Mouse (Mus musculus): ENCODE measurements around the gene Ift20. TPM values are rescaled to one million over a fixed set of nuclear protein-coding genes. Genes with fewer than 3 reads are reported as not detected.

Gene Ift20
- polyA plus RNA-seq, 1 experiment from 2014 or later = 117 TPM

DNA sequence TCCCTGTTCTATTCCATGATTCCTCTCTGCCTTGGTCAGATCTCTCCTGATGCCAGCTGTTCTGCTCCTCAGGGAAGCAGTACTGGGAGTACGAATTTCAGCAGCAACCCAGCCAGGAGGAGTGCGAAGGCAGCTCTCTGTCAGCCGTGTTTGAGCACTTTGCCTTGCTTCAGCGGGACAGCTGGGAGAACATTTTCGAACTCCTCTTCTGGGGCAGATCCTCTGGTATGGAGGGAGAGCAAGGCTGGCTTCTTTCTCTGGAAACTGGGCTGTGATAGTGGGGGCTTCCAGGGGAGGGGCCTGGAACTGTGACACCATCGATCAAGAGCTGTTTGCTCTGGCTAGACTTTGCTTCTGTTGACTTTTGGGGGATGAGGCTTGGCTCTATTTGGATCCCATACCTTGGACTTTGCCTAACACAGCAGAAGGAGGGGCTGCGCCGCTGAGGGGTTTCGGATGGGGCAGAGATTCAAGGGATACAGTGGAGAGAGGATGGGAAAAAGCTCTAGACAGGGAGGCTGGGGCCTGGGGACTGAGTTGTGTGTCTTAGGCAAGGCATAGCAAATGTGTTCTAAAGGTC, 35.4 kb upstream of the Ift20 start:
- Histone ChIP-seq H3K27me3 (replicated peaks; ENCODE audit: control insufficient read depth, insufficient read depth, low read length) (0 out of 2 replicates have a peak, but pooled peaks cover 2% of the 10 kb centered on the region), H3K4me1 (replicated peaks; ENCODE audit: control insufficient read depth, insufficient read depth, low read length) (peaks cover 18% of the 10 kb centered on the region), H3K27ac (ENCODE audit: low read length) (no peak overlapping the region), H3K36me3 (ENCODE audit: control insufficient read depth, insufficient read depth) (no peaks in the 10 kb centered on the region), H3K9ac (replicated peaks; ENCODE audit: low read depth, low read length) (no peak overlapping the region), H3K4me2 (ENCODE audit: low read length) (no peak overlapping the region), H3K9me3 (ENCODE audit: control insufficient read depth, low read length) (no peaks in the 10 kb centered on the region), H3K4me3 (replicated peaks; ENCODE audit: low read length) (no peak overlapping the region)
- no peak for ATAC-seq
- 80% methylated on average over 9 of the region's 9 CpGs for WGBS

DNA sequence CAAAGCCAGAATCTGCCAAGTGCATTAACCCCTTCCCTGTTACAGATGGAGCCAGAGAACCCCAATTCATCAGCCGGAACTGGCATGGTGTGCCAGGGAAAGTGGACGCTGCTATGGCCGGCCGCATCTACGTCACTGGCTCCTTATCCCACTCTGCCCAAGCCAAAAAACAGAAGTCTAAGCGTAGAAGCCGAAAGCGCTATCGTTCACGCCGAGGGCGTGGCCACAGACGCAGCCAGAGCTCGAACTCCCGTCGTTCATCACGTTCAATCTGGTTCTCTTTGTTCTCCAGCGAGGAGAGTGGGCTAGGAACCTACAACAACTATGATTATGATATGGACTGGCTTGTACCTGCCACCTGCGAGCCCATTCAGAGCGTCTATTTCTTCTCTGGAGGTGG, 34.6 kb upstream of the Ift20 start:
- Histone ChIP-seq H3K27me3 (replicated peaks; ENCODE audit: control insufficient read depth, insufficient read depth, low read length) (0 out of 2 replicates have a peak, but pooled peaks cover 2% of the 10 kb centered on the region), H3K4me3 (replicated peaks; ENCODE audit: low read length) (no peak overlapping the region), H3K9me3 (ENCODE audit: control insufficient read depth, low read length) (no peaks in the 10 kb centered on the region), H3K36me3 (ENCODE audit: control insufficient read depth, insufficient read depth) (0 out of 2 replicates have a peak, but pooled peaks cover under 1% of the 10 kb centered on the region), H3K4me2 (ENCODE audit: low read length) (no peak overlapping the region), H3K27ac (ENCODE audit: low read length) (no peak overlapping the region), H3K9ac (replicated peaks; ENCODE audit: low read depth, low read length) (no peak overlapping the region), H3K4me1 (replicated peaks; ENCODE audit: control insufficient read depth, insufficient read depth, low read length) (peaks cover 10% of the 10 kb centered on the region)
- ATAC-seq = no peak
- 81% methylated on average over 20 of the region's 20 CpGs for WGBS

DNA sequence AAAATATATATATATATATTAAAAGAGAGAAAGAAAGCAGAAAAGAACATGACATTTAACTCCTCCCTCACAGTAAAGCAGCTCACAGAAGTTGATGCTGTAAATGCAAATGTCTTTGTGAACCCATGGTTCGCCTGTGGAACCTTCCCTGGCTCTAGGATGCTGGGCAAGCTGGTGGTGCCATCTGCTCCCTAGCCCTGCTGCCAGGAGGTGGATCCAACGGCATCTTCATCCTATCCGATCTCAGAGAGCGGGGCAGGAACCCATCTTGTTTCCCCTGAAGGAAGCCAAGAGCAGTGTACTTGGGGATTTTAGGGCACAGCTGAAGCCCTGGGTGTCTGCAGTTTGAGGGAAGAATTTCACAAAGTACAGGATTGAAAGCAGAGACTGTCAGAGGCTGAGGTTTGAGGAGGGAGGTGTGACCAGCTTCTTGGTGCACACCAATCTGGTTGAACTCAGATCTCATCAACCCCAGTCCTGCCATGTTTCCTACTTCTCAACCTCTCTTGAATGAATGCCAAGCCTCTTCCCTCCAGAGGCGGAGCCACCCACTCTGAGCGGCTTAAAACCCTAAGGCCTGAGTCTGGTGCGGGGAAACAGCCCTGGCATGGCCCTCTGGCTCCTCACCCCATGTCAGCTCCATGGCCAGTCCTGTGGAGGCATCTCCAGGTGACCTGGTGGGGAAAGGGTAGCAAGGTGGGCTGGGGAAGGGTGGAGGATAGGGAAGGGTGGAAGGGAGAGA, 33.1 kb upstream of the Ift20 start, which contains the start of gene Sebox:
Sebox (plus strand) TSS at position 539 of the 742 bp plus-strand sequence.
- Histone ChIP-seq H3K4me2 (ENCODE audit: low read length) (no peak within 1 kb of the TSS), H3K4me3 (replicated peaks; ENCODE audit: low read length) (no peak within 1 kb of the TSS), H3K9ac (replicated peaks; ENCODE audit: low read depth, low read length) (no peak within 1 kb of the TSS), H3K4me1 (replicated peaks; ENCODE audit: control insufficient read depth, insufficient read depth, low read length) (peaks cover 7% of the 10 kb centered on the region), H3K27me3 (replicated peaks; ENCODE audit: control insufficient read depth, insufficient read depth, low read length) (0 out of 2 replicates have a peak, but pooled peaks cover 2% of the 10 kb centered on the region), H3K9me3 (ENCODE audit: control insufficient read depth, low read length) (no peaks in the 10 kb centered on the region), H3K27ac (ENCODE audit: low read length) (no peak within 1 kb of the TSS; the same call in 1 of the 2 replicates), H3K36me3 (ENCODE audit: control insufficient read depth, insufficient read depth) (peaks cover 9% of the 10 kb centered on the region)
- WGBS = 48% methylated on average over 7 of the region's 7 CpGs
- 0 out of 2 replicates have a peak, but pooled peaks have one; percentile 24 for ATAC-seq

DNA sequence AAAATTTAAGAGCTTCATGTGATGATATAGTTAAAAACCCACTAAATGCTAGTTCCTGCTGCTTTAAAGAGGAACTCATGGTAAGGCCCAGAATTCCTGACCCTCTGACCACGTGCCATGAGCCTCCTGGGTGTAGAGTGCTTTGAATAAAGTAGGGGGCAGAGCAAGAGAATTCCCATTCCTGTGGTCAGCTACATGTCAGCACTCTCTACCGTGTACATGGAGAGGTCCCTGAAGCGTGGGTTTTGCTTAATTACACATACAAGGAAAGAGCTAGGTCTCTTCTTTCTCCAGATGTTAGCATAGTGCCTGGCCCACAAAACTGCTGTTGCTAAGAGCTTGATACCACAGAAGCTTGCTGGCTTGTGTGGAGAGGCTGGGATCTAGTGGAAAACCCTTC, 30.7 kb upstream of the Ift20 start:
- Histone ChIP-seq H3K4me2 (ENCODE audit: low read length) (no peak overlapping the region), H3K9me3 (ENCODE audit: control insufficient read depth, low read length) (no peaks in the 10 kb centered on the region), H3K9ac (replicated peaks; ENCODE audit: low read depth, low read length) (no peak overlapping the region), H3K4me3 (replicated peaks; ENCODE audit: low read length) (no peak overlapping the region), H3K4me1 (replicated peaks; ENCODE audit: control insufficient read depth, insufficient read depth, low read length) (peaks cover 4% of the 10 kb centered on the region; the same call in 1 of the 2 replicates), H3K27ac (ENCODE audit: low read length) (no peak overlapping the region), H3K36me3 (ENCODE audit: control insufficient read depth, insufficient read depth) (peaks cover 11% of the 10 kb centered on the region), H3K27me3 (replicated peaks; ENCODE audit: control insufficient read depth, insufficient read depth, low read length) (no peaks in the 10 kb centered on the region)
- ATAC-seq = no peak
- WGBS = 81% methylated on average over 3 of the region's 3 CpGs

DNA sequence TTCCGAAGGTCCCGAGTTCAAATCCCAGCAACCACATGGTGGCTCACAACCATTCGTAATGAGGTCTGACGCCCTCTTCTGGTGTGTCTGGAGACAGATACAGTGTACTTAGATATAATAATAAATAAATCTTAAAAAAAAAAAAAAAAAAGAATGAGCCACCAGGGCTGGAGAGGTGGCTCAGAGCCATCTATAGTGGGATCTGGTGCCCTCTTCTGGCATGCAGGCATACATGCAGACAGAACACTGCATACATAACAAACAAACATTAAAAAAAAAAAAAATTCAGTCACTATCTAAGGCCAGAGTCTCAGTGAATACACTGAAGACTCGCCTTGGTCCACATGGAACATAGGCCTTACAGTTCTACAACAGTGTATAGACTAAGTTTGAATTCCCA, 27.0 kb upstream of the Ift20 start:
- peaks cover 17% of the 10 kb centered on the region for H3K4me1 ChIP-seq (replicated peaks; ENCODE audit: control insufficient read depth, insufficient read depth, low read length)
- peaks cover 11% of the 10 kb centered on the region for H3K36me3 ChIP-seq (ENCODE audit: control insufficient read depth, insufficient read depth)
- no peak overlapping the region for H3K27ac ChIP-seq (ENCODE audit: low read length)
- no peak overlapping the region for H3K4me2 ChIP-seq (ENCODE audit: low read length)
- no peak for ATAC-seq
- WGBS = 84% methylated on average over 5 of the region's 5 CpGs
- no peak overlapping the region for H3K9ac ChIP-seq (replicated peaks; ENCODE audit: low read depth, low read length)
- no peaks in the 10 kb centered on the region for H3K9me3 ChIP-seq (ENCODE audit: control insufficient read depth, low read length)
- no peak overlapping the region for H3K4me3 ChIP-seq (replicated peaks; ENCODE audit: low read length)
- no peaks in the 10 kb centered on the region for H3K27me3 ChIP-seq (replicated peaks; ENCODE audit: control insufficient read depth, insufficient read depth, low read length)

- under 1% methylated on average over 62 of the region's 67 CpGs for WGBS
- Histone ChIP-seq H3K27me3 (replicated peaks; ENCODE audit: control insufficient read depth, insufficient read depth, low read length) (no peaks in the 10 kb centered on the region), H3K4me1 (replicated peaks; ENCODE audit: control insufficient read depth, insufficient read depth, low read length) (peaks cover 17% of the 10 kb centered on the region), H3K9ac (replicated peaks; ENCODE audit: low read depth, low read length) (peak within 1 kb of the TSS; percentile 85), H3K36me3 (ENCODE audit: control insufficient read depth, insufficient read depth) (peaks cover 24% of the 10 kb centered on the region), H3K4me3 (replicated peaks; ENCODE audit: low read length) (peak within 1 kb of the TSS; percentile 74), H3K9me3 (ENCODE audit: control insufficient read depth, low read length) (no peaks in the 10 kb centered on the region), H3K27ac (ENCODE audit: low read length) (peak within 1 kb of the TSS; percentile 62), H3K4me2 (ENCODE audit: low read length) (peak within 1 kb of the TSS; percentile 90)
- ATAC-seq = peak; percentile 98
Observed at GRCm38 (mm10) chr11:78512025-78512957, 23.9 kb upstream of the Ift20 start, which contains the start of the genes Tmem199 and Poldip2. TSS of gene Tmem199 (minus strand) at chr11:78512172. TSS of gene Poldip2 (plus strand) at chr11:78512193.

- no peak for ATAC-seq
- Histone ChIP-seq H3K27ac (ENCODE audit: low read length) (no peak overlapping the region), H3K9me3 (ENCODE audit: control insufficient read depth, low read length) (no peaks in the 10 kb centered on the region), H3K4me1 (replicated peaks; ENCODE audit: control insufficient read depth, insufficient read depth, low read length) (peaks cover 17% of the 10 kb centered on the region), H3K27me3 (replicated peaks; ENCODE audit: control insufficient read depth, insufficient read depth, low read length) (no peaks in the 10 kb centered on the region), H3K36me3 (ENCODE audit: control insufficient read depth, insufficient read depth) (peaks cover 27% of the 10 kb centered on the region), H3K4me3 (replicated peaks; ENCODE audit: low read length) (peak overlapping the region; percentile 74), H3K4me2 (ENCODE audit: low read length) (peak overlapping the region; percentile 90), H3K9ac (replicated peaks; ENCODE audit: low read depth, low read length) (peak overlapping the region; percentile 85; the same call in 1 of the 2 replicates)
- WGBS = 78% methylated on average over 3 of the region's 3 CpGs
Observed at GRCm38 (mm10) chr11:78513106-78513790, 22.9 kb upstream of the Ift20 start.

- Histone ChIP-seq H3K27ac (ENCODE audit: low read length) (no peak overlapping the region), H3K9me3 (ENCODE audit: control insufficient read depth, low read length) (no peaks in the 10 kb centered on the region), H3K9ac (replicated peaks; ENCODE audit: low read depth, low read length) (no peak overlapping the region), H3K36me3 (ENCODE audit: control insufficient read depth, insufficient read depth) (peaks cover 36% of the 10 kb centered on the region), H3K27me3 (replicated peaks; ENCODE audit: control insufficient read depth, insufficient read depth, low read length) (no peaks in the 10 kb centered on the region), H3K4me2 (ENCODE audit: low read length) (no peak overlapping the region), H3K4me1 (replicated peaks; ENCODE audit: control insufficient read depth, insufficient read depth, low read length) (peaks cover 17% of the 10 kb centered on the region), H3K4me3 (replicated peaks; ENCODE audit: low read length) (no peak overlapping the region)
- ATAC-seq = no peak
- WGBS = 57% methylated on average over 2 of the region's 2 CpGs
Observed at GRCm38 (mm10) chr11:78515549-78516325, 20.4 kb upstream of the Ift20 start.
